Mouse (Mus musculus): Measurements from ENCODE around the gene Pigc.

Pigc gene

GRCm38 (mm10) chr1:161976255-161977182 lies 7.5 kb downstream of the Pigc start:
- peak; percentile 63 to 77 for DNase-seq

GRCm38 (mm10) chr1:161977331-161977730 lies 8.3 kb downstream of the Pigc start:
- DNase-seq, result no peak

GRCm38 (mm10) chr1:161978173-161978700 lies 9.3 kb downstream of the Pigc start:
- DNase-seq, result no peak

GRCm38 (mm10) chr1:161979536-161979935 lies 10.6 kb downstream of the Pigc start, which contains the start of gene 4930558K02Rik:
Gene 4930558K02Rik, minus strand, starts transcription at chr1:161979636.
- DNase-seq, result no peak

GRCm38 (mm10) chr1:161980046-161980445 lies 11.1 kb downstream of the Pigc start:
- DNase-seq, result no peak

- no peak for DNase-seq
Observed at GRCm38 (mm10) chr1:161980626-161981298, 11.8 kb downstream of the Pigc start.

GRCm38 (mm10) chr1:161983451-161983850 lies 14.5 kb downstream of the Pigc start:
- no peak for DNase-seq

- DNase-seq, result no peak
Observed at GRCm38 (mm10) chr1:161983979-161984566, 15.1 kb downstream of the Pigc start.

GRCm38 (mm10) chr1:161990684-161991578 lies 21.9 kb downstream of the Pigc start:
- DNase-seq, result no peak

- no peak for DNase-seq
Observed at GRCm38 (mm10) chr1:161991846-161992245, 22.9 kb downstream of the Pigc start.

- DNase-seq, result no peak
Observed at GRCm38 (mm10) chr1:161992389-161992788, 23.4 kb downstream of the Pigc start.

GRCm38 (mm10) chr1:161998781-161999180 lies 29.8 kb downstream of the Pigc start:
- DNase-seq, result no peak

- no peak for DNase-seq
Observed at GRCm38 (mm10) chr1:161999338-161999737, 30.4 kb downstream of the Pigc start.

GRCm38 (mm10) chr1:161999882-162000371 lies 30.9 kb downstream of the Pigc start:
- peak; percentile 24 to 45 for DNase-seq

GRCm38 (mm10) chr1:162001328-162001727 lies 32.3 kb downstream of the Pigc start:
- peak; percentile 37 to 48 for DNase-seq

- no peak for DNase-seq
Observed at GRCm38 (mm10) chr1:162003729-162004517, 34.9 kb downstream of the Pigc start.

GRCm38 (mm10) chr1:162004518-162004780 lies 35.5 kb downstream of the Pigc start:
- DNase-seq, result no peak

- DNase-seq, result no peak
Observed at GRCm38 (mm10) chr1:162004821-162005770, 36.1 kb downstream of the Pigc start.

GRCm38 (mm10) chr1:162006109-162006508 lies 37.1 kb downstream of the Pigc start:
- DNase-seq, result no peak

GRCm38 (mm10) chr1:162008208-162008607 lies 39.2 kb downstream of the Pigc start:
- DNase-seq, result no peak

All from cerebellum, postnatal 36 days (tissue).